In the genomic region with DNA sequence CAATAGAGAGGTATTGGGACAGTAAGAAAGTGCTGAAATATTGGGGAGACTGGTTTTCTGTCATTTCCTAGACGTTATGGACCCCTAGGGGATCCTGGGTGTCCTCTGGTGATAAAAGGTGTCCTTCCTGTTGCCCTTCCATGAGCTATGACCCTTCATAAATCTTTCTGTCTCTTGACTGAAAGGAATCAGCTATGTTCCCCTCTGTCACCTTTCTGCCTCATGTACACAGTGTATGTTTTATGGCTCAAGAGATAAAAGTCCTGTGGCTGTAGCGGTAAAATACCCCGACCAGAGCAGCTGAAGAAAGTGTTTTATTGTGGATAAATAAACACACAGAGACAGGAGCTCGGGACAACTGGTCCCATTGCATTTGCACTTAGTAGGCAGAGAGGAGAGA, we compare ENCODE assay signal across 16 mouse cellular contexts. TPM values are rescaled to one million over a fixed set of nuclear protein-coding genes. Genes with fewer than 3 reads are reported as not detected.
DNase-seq lines count a peak whose midpoint lies in the region; ATAC-seq and TF ChIP-seq lines count a peak whose summit lies in the region.
"Had no signal": no experiment of that assay in that cellular context is flagged by ENCODE, and none has a peak within 500 bp of the region (broad histone marks: within the 10 kb centered on the region; RNA-seq: fewer than 3 reads in every experiment).

No protein-coding gene starts in this region.

- H3K9ac ChIP-seq in kidney, embryonic 15.5 days, result no peak overlapping the region
- H3K9ac ChIP-seq in intestine, embryonic 16.5 days (ENCODE audit: low read depth, low read length), result no peak overlapping the region
- H3K9ac ChIP-seq in liver, postnatal 0 days (replicated peaks), result 0 out of 2 replicates have a peak overlapping the region, but pooled peaks have one; percentile 26
- H3K9ac ChIP-seq: embryonic facial prominence, embryonic 12.5 days; forebrain, embryonic 15.5 days; midbrain, embryonic 12.5 days had no signal

- TF ChIP-seq CTCF in liver, postnatal 0 days (IDR thresholded peaks at IDR 0.05; ENCODE audit: low read depth), result no peak

- H3K4me3 ChIP-seq in kidney, embryonic 15.5 days (replicated peaks), result no peak overlapping the region
- H3K4me3 ChIP-seq in intestine, embryonic 16.5 days (ENCODE audit: low read length), result no peak overlapping the region
- H3K4me3 ChIP-seq in liver, postnatal 0 days (ENCODE audit: low read depth, low read length), result no peak overlapping the region
- H3K4me3 ChIP-seq: embryonic facial prominence, embryonic 12.5 days; forebrain, embryonic 15.5 days; midbrain, embryonic 12.5 days had no signal

- H3K4me2 ChIP-seq in kidney, embryonic 15.5 days, result no peak overlapping the region
- H3K4me2 ChIP-seq in intestine, embryonic 16.5 days (ENCODE audit: low read depth, low read length), result peak overlapping the region; percentile 27; the same call in 1 of the 2 replicates
- H3K4me2 ChIP-seq in liver, postnatal 0 days (ENCODE audit: low read depth, low read length), result peak overlapping the region; percentile 44
- H3K4me2 ChIP-seq: embryonic facial prominence, embryonic 12.5 days; forebrain, embryonic 15.5 days; midbrain, embryonic 12.5 days had no signal

- peak overlapping the region; percentile 57 for H3K27ac ChIP-seq in kidney, embryonic 15.5 days
- H3K27ac ChIP-seq in intestine, embryonic 16.5 days (ENCODE audit: low read length), result peak overlapping the region; percentile 33
- H3K27ac ChIP-seq in liver, postnatal 0 days (ENCODE audit: low read depth), result peak overlapping the region; percentile 85
- H3K27ac ChIP-seq: embryonic facial prominence, embryonic 12.5 days; forebrain, embryonic 15.5 days; macrophage; midbrain, embryonic 12.5 days had no signal

- H3K36me3 ChIP-seq in kidney, embryonic 15.5 days, result 0 out of 2 replicates have a peak, but pooled peaks cover 2% of the 10 kb centered on the region
- no peaks in the 10 kb centered on the region for H3K36me3 ChIP-seq in intestine, embryonic 16.5 days (ENCODE audit: control insufficient read depth, insufficient read depth, low read length)
- no peaks in the 10 kb centered on the region for H3K36me3 ChIP-seq in liver, postnatal 0 days (replicated peaks; ENCODE audit: insufficient read depth, low read length)
- H3K36me3 ChIP-seq: embryonic facial prominence, embryonic 12.5 days; forebrain, embryonic 15.5 days; midbrain, embryonic 12.5 days had no signal

- no peaks in the 10 kb centered on the region for H3K9me3 ChIP-seq in kidney, embryonic 15.5 days (replicated peaks)
- H3K9me3 ChIP-seq in intestine, embryonic 16.5 days (ENCODE audit: control insufficient read depth, low read length), result no peaks in the 10 kb centered on the region
- no peaks in the 10 kb centered on the region for H3K9me3 ChIP-seq in liver, postnatal 0 days (ENCODE audit: low read length)
- H3K9me3 ChIP-seq: embryonic facial prominence, embryonic 12.5 days; forebrain, embryonic 15.5 days; midbrain, embryonic 12.5 days had no signal

- 0 out of 2 replicates have a peak, but pooled peaks have one; percentile 13 for ATAC-seq in kidney, embryonic 15.5 days (replicated peaks; ENCODE audit: low FRiP score)
- peak; percentile 64 for ATAC-seq in intestine, embryonic 16.5 days
- ATAC-seq in liver, postnatal 0 days, result no peak
- no peak for ATAC-seq in inflammation-experienced regulatory T-cells, adult 6 months
- ATAC-seq: forebrain, embryonic 15.5 days; hindbrain, embryonic 16.5 days had no signal

- WGBS in kidney, embryonic 15.5 days, result 5% methylated on average over 4 of the region's 4 CpGs
- WGBS in intestine, embryonic 16.5 days, result 18% methylated on average over 4 of the region's 4 CpGs
- 26% methylated on average over 4 of the region's 4 CpGs for WGBS in liver, postnatal 0 days (ENCODE audit: insufficient replicate concordance)

- TF ChIP-seq EP300 in liver, postnatal 0 days (IDR thresholded peaks at IDR 0.05; ENCODE audit: low read depth), result no peak

- H3K4me1 ChIP-seq in kidney, embryonic 15.5 days, result peaks cover 72% of the 10 kb centered on the region
- H3K4me1 ChIP-seq in intestine, embryonic 16.5 days (ENCODE audit: control insufficient read depth, insufficient read depth, low read length), result peaks cover 46% of the 10 kb centered on the region
- peaks cover 30% of the 10 kb centered on the region for H3K4me1 ChIP-seq in liver, postnatal 0 days (ENCODE audit: insufficient read depth)

- peak; percentile 18 for DNase-seq in embryo, embryonic 9.5 days (ENCODE audit: extremely low spot score)
- DNase-seq in embryo, embryonic 10 days (ENCODE audit: low spot score), result no peak
- DNase-seq in kidney, postnatal 14 days, result no peak
- DNase-seq in liver, postnatal 0 days, result no peak
- no peak for DNase-seq in left cerebral cortex, adult 9 months (ENCODE audit: low spot score in 2 of 2)
- DNase-seq: lung, adult 18-20 months; right cerebral cortex, postnatal 4 days had no signal

- H3K27me3 ChIP-seq in kidney, embryonic 15.5 days, result no peaks in the 10 kb centered on the region
- no peaks in the 10 kb centered on the region for H3K27me3 ChIP-seq in intestine, embryonic 16.5 days (replicated peaks; ENCODE audit: control insufficient read depth, insufficient read depth, low read length)
- no peaks in the 10 kb centered on the region for H3K27me3 ChIP-seq in liver, postnatal 0 days (ENCODE audit: insufficient read depth, low read length)
- H3K27me3 ChIP-seq: CH12.LX; embryonic facial prominence, embryonic 12.5 days; forebrain, embryonic 15.5 days had no signal

RNA-seq across cellular contexts. Expression of gene Lpp, which starts 5.2 kb away (rescaled TPM):
- polyA plus RNA-seq in kidney, embryonic 15.5 days (2015; fragmentation: Nextera tagmentation; extraction: Ambion mirVana), result 50.8 and 58.6 TPM in 2 replicates
- 64.7 and 66.5 TPM in 2 replicates for polyA plus RNA-seq in intestine, embryonic 16.5 days (2015; fragmentation: Nextera tagmentation; extraction: Ambion mirVana)
- 9.1 and 10.7 TPM in 2 replicates for polyA plus RNA-seq in liver, postnatal 0 days (2015; fragmentation: Nextera tagmentation; extraction: Ambion mirVana)
- 10 to 100 TPM; 13.0 to 22.8 (median 20.9) TPM for polyA plus RNA-seq in inflammation-experienced regulatory T-cells, adult 6 months (2017; shearing (Covaris generic))

Comparison
In these comparisons a context has a peak if more than half of its experiments do, and no peak if none do; other contexts are left out.
1. ATAC-seq: peak in kidney, embryonic 15.5 days (single experiment) and intestine, embryonic 16.5 days (single experiment); none in liver, postnatal 0 days (single experiment) and inflammation-experienced regulatory T-cells, adult 6 months (single experiment).
2. H3K27ac ChIP-seq: peak in every context shown above with its lines; median percentile 85 in liver, postnatal 0 days; 57 in kidney, embryonic 15.5 days; 33 in intestine, embryonic 16.5 days.